Mouse (Mus musculus) stomach, embryonic 14.5 days (tissue): ENCODE results near the gene Rgcc. TPM values are rescaled to one million over a fixed set of nuclear protein-coding genes. Genes with fewer than 3 reads are reported as not detected.

Source experiments
- ATAC-seq: fragments of 200-750 bp; cut with Nextera tagmentation; 2 replicates; pipeline ENCODE4 v1.8.0; 2017; ENCODE audit warnings: low read depth, moderate TSS enrichment; ENCODE audit not compliant: insufficient number of reproducible peaks, insufficient read depth, low FRiP score
- H3K27ac ChIP-seq: fragments of 300-500 bp; sonication (generic); 2 replicates; pipeline ENCODE4 v1.5.1; 2014; ENCODE audit warnings: mild to moderate bottlenecking, low read length, moderate library complexity, mixed read lengths
- H3K27me3 ChIP-seq: fragments of 300-500 bp; sonication (generic); 2 replicates; pipeline ENCODE4 v1.6.1; 2014; ENCODE audit warnings: low read length, control low read depth, mixed read lengths; ENCODE audit not compliant: control insufficient read depth, insufficient read depth
- H3K36me3 ChIP-seq: fragments of 300-500 bp; sonication (generic); 2 replicates; pipeline ENCODE4 v1.6.1; 2014; ENCODE audit warnings: mild to moderate bottlenecking, control low read depth, low read length, moderate library complexity, mixed read lengths; ENCODE audit not compliant: control insufficient read depth, insufficient read depth
- H3K4me1 ChIP-seq: fragments of 300-500 bp; sonication (generic); 2 replicates; pipeline ENCODE4 v1.6.1; 2014; ENCODE audit warnings: low read length, control low read depth, mixed read lengths; ENCODE audit not compliant: control insufficient read depth, insufficient read depth
- H3K4me2 ChIP-seq: fragments of 300-500 bp; sonication (generic); replicated peaks from 2 replicates; pipeline ENCODE4 v1.6.1; 2014; ENCODE audit warnings: low read depth, low read length, control low read depth
- H3K4me3 ChIP-seq: fragments of 300-500 bp; sonication (generic); 2 replicates; pipeline ENCODE4 v1.5.1; 2014; ENCODE audit warnings: low read depth, low read length, control low read depth
- H3K9ac ChIP-seq: fragments of 300-500 bp; sonication (generic); replicated peaks from 2 replicates; pipeline ENCODE4 v1.6.1; 2014; ENCODE audit warnings: low read depth, mild to moderate bottlenecking, control low read depth, low read length, moderate library complexity, mixed read lengths
- H3K9me3 ChIP-seq: fragments of 300-500 bp; sonication (generic); 2 replicates; pipeline ENCODE4 v1.6.1; 2016; ENCODE audit warnings: low read depth, low read length, control low read depth; ENCODE audit not compliant: control insufficient read depth
- WGBS: fragments of 180-500 bp; shearing (Covaris S2); extraction: QIAGEN DNeasy Blood & Tissue Kit; methylation state at CpG from one replicate; pipeline ENCODE4 v1.1.7; 2014; 5-methylcytosine and 5-hydroxymethylcytosine counted together
- polyA plus RNA-seq: library from polyadenylated mRNA; unstranded; fragments of >200 nt; fragmentation: Nextera tagmentation; extraction: Ambion mirVana; gene quantifications from 2 replicates; pipeline ENCODE4 v1.2.1, GENCODE M21; 2014

Gene Rgcc
- polyA plus RNA-seq, 1 experiment from 2014 or later, result 49.8 TPM

- H3K4me1 ChIP-seq, result no peaks in the 10 kb centered on the region
- H3K4me2 ChIP-seq, result no peak overlapping the region
- 91% methylated on average over 9 of the region's 9 CpGs for WGBS
- H3K4me3 ChIP-seq, result no peak overlapping the region
- no peaks in the 10 kb centered on the region for H3K27me3 ChIP-seq
- no peaks in the 10 kb centered on the region for H3K36me3 ChIP-seq
- no peaks in the 10 kb centered on the region for H3K9me3 ChIP-seq
- no peak overlapping the region for H3K9ac ChIP-seq
- no peak overlapping the region for H3K27ac ChIP-seq
- no peak for ATAC-seq
These were observed 21.0 kb downstream of the Rgcc start for GRCm38 (mm10) chr14:79280456-79280855.

DNA sequence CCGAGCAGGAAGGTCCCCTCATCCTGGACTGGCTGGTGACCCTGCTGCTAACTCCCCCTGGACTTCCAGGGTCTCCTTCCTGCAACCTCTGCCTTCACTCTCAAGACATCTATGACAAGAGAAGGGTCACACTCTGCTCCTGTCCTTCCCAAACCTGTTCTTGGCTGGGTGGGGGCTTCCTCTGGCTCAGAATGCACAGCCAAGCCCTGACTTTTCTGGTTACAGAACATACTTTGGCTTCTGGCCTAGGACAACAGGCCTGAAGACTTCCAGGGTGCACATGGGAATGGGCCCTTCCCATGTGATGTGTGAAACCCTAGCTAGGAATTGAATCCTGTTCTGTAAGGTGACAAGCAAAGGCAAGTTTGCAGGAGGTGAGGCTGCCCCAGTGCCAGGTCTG lies 22.0 kb downstream of the Rgcc start:
- H3K4me3 ChIP-seq, result no peak overlapping the region
- WGBS, result 70% methylated on average over 1 of the region's 1 CpGs
- no peaks in the 10 kb centered on the region for H3K36me3 ChIP-seq
- no peaks in the 10 kb centered on the region for H3K9me3 ChIP-seq
- no peaks in the 10 kb centered on the region for H3K4me1 ChIP-seq
- H3K4me2 ChIP-seq, result no peak overlapping the region
- no peak overlapping the region for H3K27ac ChIP-seq
- no peak overlapping the region for H3K9ac ChIP-seq
- H3K27me3 ChIP-seq, result no peaks in the 10 kb centered on the region
- no peak for ATAC-seq

DNA sequence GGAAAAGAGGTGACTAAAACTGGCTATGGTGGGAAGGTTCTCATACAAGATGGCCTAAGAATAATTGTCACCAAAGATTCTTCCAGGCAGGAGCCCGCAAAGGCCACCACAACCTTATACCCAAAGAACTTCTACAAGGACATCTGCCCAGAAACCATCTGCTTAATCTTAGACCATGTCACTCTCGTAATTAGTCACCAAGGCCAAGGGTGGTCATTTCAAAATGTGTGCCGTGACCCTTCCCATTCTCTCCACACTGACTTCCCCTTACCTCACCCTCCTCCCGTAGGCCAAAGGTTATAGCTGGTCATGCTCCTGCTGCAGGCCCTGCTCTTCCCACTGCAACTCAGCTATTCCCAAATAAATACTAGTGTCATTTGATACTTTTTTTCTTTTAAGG lies 22.5 kb downstream of the Rgcc start:
- no peaks in the 10 kb centered on the region for H3K9me3 ChIP-seq
- H3K36me3 ChIP-seq, result no peaks in the 10 kb centered on the region
- no peaks in the 10 kb centered on the region for H3K4me1 ChIP-seq
- 85% methylated on average over 4 of the region's 4 CpGs for WGBS
- no peak overlapping the region for H3K4me3 ChIP-seq
- H3K27me3 ChIP-seq, result no peaks in the 10 kb centered on the region
- no peak overlapping the region for H3K27ac ChIP-seq
- no peak overlapping the region for H3K9ac ChIP-seq
- ATAC-seq, result no peak
- H3K4me2 ChIP-seq, result no peak overlapping the region

- Histone ChIP-seq H3K9me3 (no peaks in the 10 kb centered on the region), H3K27ac (no peak overlapping the region), H3K36me3 (no peaks in the 10 kb centered on the region), H3K4me3 (no peak overlapping the region), H3K4me1 (no peaks in the 10 kb centered on the region), H3K9ac (no peak overlapping the region), H3K27me3 (no peaks in the 10 kb centered on the region), H3K4me2 (no peak overlapping the region)
- ATAC-seq, result no peak
- WGBS, result 52% methylated on average over 7 of the region's 7 CpGs
These were observed 23.5 kb downstream of the Rgcc start for GRCm38 (mm10) chr14:79277922-79278321.

DNA sequence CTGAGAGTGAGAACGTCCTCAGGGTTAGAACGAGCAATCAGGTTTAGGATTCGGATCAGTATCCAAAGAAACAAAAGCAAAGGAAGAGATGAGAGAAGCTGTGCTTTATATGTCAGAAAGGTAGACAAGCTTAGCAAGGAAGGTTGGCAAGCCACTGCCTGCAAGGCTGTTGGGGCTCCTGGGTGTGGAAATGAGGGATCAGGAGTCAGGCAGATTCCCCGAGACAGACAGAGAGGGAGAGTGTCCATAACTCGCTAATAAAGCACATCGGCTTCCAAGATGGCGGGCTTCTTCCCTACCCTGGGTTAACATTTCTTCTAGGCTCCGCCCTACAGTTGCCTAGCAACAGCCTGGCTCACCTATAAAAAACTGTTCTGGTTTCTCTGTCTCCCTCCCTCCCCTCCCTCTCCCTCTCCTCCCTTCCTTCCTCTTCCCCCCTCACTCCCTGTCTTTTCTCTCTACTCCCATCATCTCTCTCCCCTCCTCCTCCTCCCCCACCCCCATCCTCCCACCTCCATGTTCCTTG lies 25.5 kb downstream of the Rgcc start:
- no peaks in the 10 kb centered on the region for H3K36me3 ChIP-seq
- no peaks in the 10 kb centered on the region for H3K4me1 ChIP-seq
- ATAC-seq, result no peak
- H3K27ac ChIP-seq, result no peak overlapping the region
- no peak overlapping the region for H3K4me3 ChIP-seq
- no peaks in the 10 kb centered on the region for H3K9me3 ChIP-seq
- no peaks in the 10 kb centered on the region for H3K27me3 ChIP-seq
- no peak overlapping the region for H3K9ac ChIP-seq
- 71% methylated on average over 8 of the region's 8 CpGs for WGBS
- no peak overlapping the region for H3K4me2 ChIP-seq

- H3K4me2 ChIP-seq, result no peak overlapping the region
- no peak for ATAC-seq
- H3K27me3 ChIP-seq, result no peaks in the 10 kb centered on the region
- no peak overlapping the region for H3K9ac ChIP-seq
- H3K9me3 ChIP-seq, result no peaks in the 10 kb centered on the region
- no peak overlapping the region for H3K4me3 ChIP-seq
- H3K36me3 ChIP-seq, result no peaks in the 10 kb centered on the region
- 32% methylated on average over 3 of the region's 3 CpGs for WGBS
- no peaks in the 10 kb centered on the region for H3K4me1 ChIP-seq
- no peak overlapping the region for H3K27ac ChIP-seq
These were observed 26.0 kb downstream of the Rgcc start for GRCm38 (mm10) chr14:79275441-79275840.

DNA sequence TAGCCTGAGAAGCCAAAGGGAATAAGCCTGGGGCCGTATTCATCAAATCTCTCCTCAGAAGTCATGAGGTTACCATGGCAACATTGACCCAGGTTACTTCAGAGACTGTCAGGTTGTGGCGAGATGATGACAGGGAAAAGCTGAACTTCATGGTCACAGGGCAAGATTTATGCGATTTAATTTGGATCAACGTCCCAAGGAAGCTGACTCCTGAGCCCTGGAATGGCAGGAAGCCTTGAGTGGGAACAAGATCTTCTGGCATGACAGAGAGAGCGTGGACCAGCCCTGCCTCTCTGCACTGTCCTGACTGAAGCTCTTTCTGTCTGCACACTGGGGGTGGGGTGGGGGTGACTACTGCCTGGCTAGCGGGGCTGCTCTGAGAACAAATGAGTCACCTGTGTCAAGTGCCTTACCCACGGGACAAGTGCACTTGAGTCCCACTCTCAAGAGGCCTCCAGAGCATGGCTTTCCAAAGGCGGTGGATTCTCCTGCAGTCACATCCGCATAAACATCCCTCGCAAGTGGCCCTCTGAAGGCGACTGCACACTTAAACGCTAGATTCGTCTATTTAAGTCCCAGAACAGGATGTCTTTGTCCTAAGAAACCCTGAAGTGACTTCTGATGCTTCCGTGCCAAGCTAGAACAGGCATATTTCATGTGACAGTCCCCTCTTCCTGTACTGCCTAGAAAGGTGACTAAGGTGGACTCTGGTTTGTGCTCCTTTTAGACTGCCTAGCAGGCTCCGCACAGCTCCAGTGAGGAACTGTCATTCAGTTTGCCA lies 27.6 kb downstream of the Rgcc start:
- H3K27ac ChIP-seq, result no peak overlapping the region
- H3K27me3 ChIP-seq, result no peaks in the 10 kb centered on the region
- H3K4me3 ChIP-seq, result no peak overlapping the region
- H3K4me2 ChIP-seq, result no peak overlapping the region
- WGBS, result 63% methylated on average over 15 of the region's 15 CpGs
- H3K4me1 ChIP-seq, result no peaks in the 10 kb centered on the region
- H3K9me3 ChIP-seq, result no peaks in the 10 kb centered on the region
- ATAC-seq, result 0 out of 2 replicates have a peak, but pooled peaks have one; percentile 25
- no peak overlapping the region for H3K9ac ChIP-seq
- no peaks in the 10 kb centered on the region for H3K36me3 ChIP-seq

- no peaks in the 10 kb centered on the region for H3K4me1 ChIP-seq
These were observed 28.5 kb downstream of the Rgcc start for GRCm38 (mm10) chr14:79272991-79273390.

More at GRCm38 (mm10) chr14:79272991-79273390, 28.5 kb downstream of the Rgcc start:
- Histone ChIP-seq H3K27me3 (no peaks in the 10 kb centered on the region), H3K9ac (no peak overlapping the region), H3K4me2 (no peak overlapping the region), H3K4me3 (no peak overlapping the region), H3K27ac (no peak overlapping the region), H3K36me3 (no peaks in the 10 kb centered on the region), H3K9me3 (no peaks in the 10 kb centered on the region)
- no peak for ATAC-seq
- 88% methylated on average over 9 of the region's 9 CpGs for WGBS
